Mouse (Mus musculus) erythroblast, embryonic 14.5 days (primary cell): Measurements from ENCODE around the gene Ggct. TPM values are rescaled to one million over a fixed set of nuclear protein-coding genes. Genes with fewer than 3 reads are reported as not detected.

Experiments
- H3K27me3 ChIP-seq: 2 replicates; pipeline ENCODE4 v1.6.1; 2012; ENCODE audit warnings: inconsistent platforms; ENCODE audit not compliant: control insufficient read depth
- H3K36me3 ChIP-seq: 2 replicates; pipeline ENCODE4 v1.6.1; 2012; ENCODE audit warnings: mild to moderate bottlenecking, inconsistent platforms; ENCODE audit not compliant: control insufficient read depth
- H3K4me1 ChIP-seq: 2 replicates; pipeline ENCODE4 v1.6.1; 2012; ENCODE audit warnings: inconsistent platforms; ENCODE audit not compliant: control insufficient read depth
- H3K4me3 ChIP-seq: replicated peaks from 2 replicates; pipeline ENCODE3; 2012; ENCODE audit warnings: moderate library complexity, mild to moderate bottlenecking, inconsistent platforms
- H3K9me3 ChIP-seq: 2 replicates; pipeline ENCODE4 v1.6.1; 2012; ENCODE audit warnings: low read length, inconsistent platforms, mixed read lengths; ENCODE audit not compliant: control insufficient read depth
- GATA1 ChIP-seq: IDR thresholded peaks from 2 replicates; pipeline ENCODE4 v1.6.1; 2012; ENCODE audit warnings: low read length, inconsistent platforms, mixed read lengths
- TAL1 ChIP-seq: IDR thresholded peaks from 3 replicates; pipeline ENCODE4 v1.6.1; 2012; ENCODE audit warnings: low read length, inconsistent platforms, mixed read lengths
- polyA plus RNA-seq: library from polyadenylated mRNA; stranded (reverse); fragments of >175 nt; gene quantifications from 2 replicates; pipeline ENCODE4 v1.2.3, GENCODE M21; 2012

Gene Ggct
- polyA plus RNA-seq, 1 experiment, result 0.19 TPM

DNA sequence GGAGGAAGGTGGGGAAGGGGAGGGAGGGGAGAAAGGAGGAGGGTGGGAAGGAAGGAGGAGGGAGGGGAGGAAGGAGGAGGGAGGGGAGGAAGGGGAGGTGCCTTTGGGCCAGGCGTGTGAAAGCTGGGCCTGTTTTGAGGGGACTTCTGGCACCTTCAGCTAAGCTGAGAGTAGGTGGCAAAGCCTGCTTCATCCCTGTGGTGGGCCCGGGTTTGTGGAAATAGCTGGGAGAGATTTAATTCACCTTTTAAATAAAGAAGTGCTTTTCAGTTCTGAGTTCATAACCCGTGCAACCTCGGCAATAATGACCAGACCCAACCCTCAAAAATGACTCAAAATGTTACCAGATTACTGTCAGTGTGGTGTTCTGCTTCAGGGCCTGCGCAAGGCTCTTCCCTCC lies 59.5 kb downstream of the Ggct start:
- no peaks in the 10 kb centered on the region for H3K27me3 ChIP-seq
- no peaks in the 10 kb centered on the region for H3K4me1 ChIP-seq
- H3K4me3 ChIP-seq, result no peak overlapping the region
- no peaks in the 10 kb centered on the region for H3K9me3 ChIP-seq
- H3K36me3 ChIP-seq, result no peaks in the 10 kb centered on the region
- TF ChIP-seq TAL1, result no peak
- TF ChIP-seq GATA1, result no peak

Other genes starting within 250 kb of the Ggct start
- 0.15 and 0.60 TPM in 2 replicates for gene Znrf2, start 176.0 kb downstream of the Ggct start, polyA plus RNA-seq
- 0.03 TPM in 2 replicates for gene Nod1, start 20.3 kb downstream of the Ggct start, polyA plus RNA-seq
- gene Gars, start 45.1 kb upstream of the Ggct start, polyA plus RNA-seq, result 4.4 and 4.5 TPM in 2 replicates
- gene Crhr2, start 140.1 kb upstream of the Ggct start, polyA plus RNA-seq, result not detected in 2 replicates
- gene Inmt, start 182.1 kb upstream of the Ggct start, polyA plus RNA-seq, result not detected in 2 replicates
- gene Mindy4, start 210.4 kb upstream of the Ggct start, polyA plus RNA-seq, result 0.01 TPM in 1 of 2 replicates, not detected in the other